Mouse (Mus musculus): ENCODE measurements around the gene Clcn1. TPM values are rescaled to one million over a fixed set of nuclear protein-coding genes. Genes with fewer than 3 reads are reported as not detected.

Clcn1 gene
- 1.5 TPM in 1 of 2 replicates, not detected in the other for total RNA-seq (2015)
- total RNA-seq (2017), result not detected in 2 replicates

DNA sequence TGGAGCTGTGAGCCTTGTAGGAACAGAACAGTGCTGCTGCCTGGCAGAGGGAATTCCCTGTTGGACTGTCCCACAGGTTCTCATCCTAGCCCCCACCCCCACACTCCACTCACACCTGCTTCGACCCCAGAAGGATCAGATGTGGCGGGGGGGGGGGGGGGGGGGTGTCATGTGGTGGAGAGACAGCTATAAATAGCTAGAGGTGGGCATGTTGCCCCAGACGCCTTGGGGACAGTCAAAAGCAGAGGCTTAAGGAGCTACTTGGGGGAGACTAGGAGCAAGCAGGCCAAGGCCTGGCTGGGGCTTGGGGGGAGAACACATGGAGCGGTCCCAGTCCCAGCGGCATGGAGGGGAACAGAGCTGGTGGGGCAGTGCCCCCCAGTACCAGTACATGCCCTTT lies at the start of gene Clcn1:
Clcn1 (plus strand) TSS at position 238 of the 400 bp plus-strand sequence.
- ATAC-seq (ENCODE audit: poor library complexity, severe bottlenecking), result no peak

GRCm38 (mm10) chr6:42237276-42237805 lies 49.1 kb upstream of the Clcn1 start:
- no peak for ATAC-seq (ENCODE audit: poor library complexity, severe bottlenecking)

- no peak for ATAC-seq (ENCODE audit: poor library complexity, severe bottlenecking)
Measured at GRCm38 (mm10) chr6:42241311-42242045, 45.0 kb upstream of the Clcn1 start.

DNA sequence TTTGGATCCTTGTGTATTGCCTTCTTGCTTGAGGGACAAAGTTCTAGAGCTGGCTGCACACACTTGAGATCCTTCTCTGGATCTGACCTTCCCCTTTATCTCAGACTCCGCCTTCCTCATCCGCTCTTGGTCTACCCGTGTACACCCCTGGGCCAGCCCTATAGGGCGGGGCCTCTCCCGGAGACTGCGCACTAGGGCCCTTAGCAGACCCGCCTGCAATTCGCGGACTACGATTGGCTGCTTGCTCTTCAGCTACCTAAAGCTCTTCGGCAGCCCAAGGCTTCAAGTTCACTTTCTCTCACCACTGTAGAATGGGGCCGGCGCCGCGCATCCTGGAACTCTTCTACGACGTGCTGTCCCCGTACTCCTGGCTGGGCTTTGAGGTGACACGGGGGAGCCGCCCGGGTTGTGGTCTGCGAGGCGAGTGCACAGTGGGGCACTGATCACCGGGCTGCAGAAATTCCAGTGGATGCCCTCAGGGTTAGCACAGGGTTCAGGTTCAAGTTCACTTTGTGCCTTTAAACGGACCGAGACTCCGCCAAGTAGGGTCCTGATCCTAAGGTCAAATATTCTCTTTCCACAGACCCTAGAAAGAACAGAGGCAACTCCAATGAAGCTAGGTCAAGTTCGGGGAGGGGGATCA lies 40.7 kb upstream of the Clcn1 start, which contains the start of gene Gstk1:
Gstk1 (plus strand) TSS at position 225 of the 643 bp plus-strand sequence.
- ATAC-seq (ENCODE audit: poor library complexity, severe bottlenecking), result peak; percentile 99

- no peak for ATAC-seq (ENCODE audit: poor library complexity, severe bottlenecking)
Measured at GRCm38 (mm10) chr6:42247173-42247572, 39.3 kb upstream of the Clcn1 start.

GRCm38 (mm10) chr6:42247981-42248380 lies 38.5 kb upstream of the Clcn1 start:
- no peak for ATAC-seq (ENCODE audit: poor library complexity, severe bottlenecking)

- ATAC-seq (ENCODE audit: poor library complexity, severe bottlenecking), result no peak
Measured at GRCm38 (mm10) chr6:42251791-42252190, 34.7 kb upstream of the Clcn1 start.

DNA sequence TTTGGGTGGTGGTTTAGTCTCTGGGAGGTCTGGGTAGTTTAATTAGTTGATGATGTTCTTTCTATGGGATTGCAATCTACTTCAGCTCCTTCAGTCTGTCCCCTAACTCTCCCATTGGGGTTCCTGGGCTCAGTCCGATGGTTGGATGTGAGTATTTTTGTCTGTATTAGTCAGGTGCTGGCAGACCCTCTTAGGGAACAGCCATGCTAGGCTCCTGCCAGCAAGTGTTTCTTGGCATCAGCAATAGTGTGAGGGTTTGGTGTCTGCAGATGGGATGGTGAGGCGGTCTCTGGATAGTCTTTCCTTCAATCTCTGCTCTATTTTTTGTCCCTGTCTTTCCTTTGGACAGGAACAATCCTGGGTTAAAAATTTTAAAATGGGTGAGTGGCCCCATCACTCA lies 33.4 kb upstream of the Clcn1 start:
- ATAC-seq (ENCODE audit: poor library complexity, severe bottlenecking), result no peak

DNA sequence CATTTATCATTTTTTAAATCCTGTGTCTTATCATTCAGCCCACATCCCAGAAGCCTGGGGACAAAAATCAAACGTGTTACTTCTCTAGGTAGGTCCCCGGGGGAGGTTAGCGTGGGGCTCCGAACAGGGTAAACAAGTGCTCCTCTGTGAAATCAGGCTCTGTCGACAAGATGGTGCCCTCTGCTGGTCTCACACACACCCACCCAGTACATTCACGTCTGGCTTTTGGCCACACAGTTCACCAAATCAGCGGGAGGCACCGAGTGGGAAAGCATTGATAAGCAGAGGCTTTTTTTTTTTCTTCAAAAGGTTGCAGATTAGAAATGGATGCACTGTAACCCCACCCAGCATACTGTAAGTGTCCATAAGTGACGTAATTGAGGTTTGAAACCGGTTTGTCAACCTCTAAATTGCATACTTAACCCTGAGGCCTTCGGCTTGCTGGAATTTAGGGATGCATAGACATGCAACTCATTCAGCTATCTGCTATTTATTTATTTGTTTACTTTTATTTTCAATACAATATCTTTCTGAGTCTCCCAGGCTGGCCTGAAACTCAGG lies 29.1 kb upstream of the Clcn1 start:
- ATAC-seq (ENCODE audit: poor library complexity, severe bottlenecking), result peak; percentile 93

- no peak for ATAC-seq (ENCODE audit: poor library complexity, severe bottlenecking)
Measured at GRCm38 (mm10) chr6:42260430-42260829, 26.1 kb upstream of the Clcn1 start.

- no peak for ATAC-seq (ENCODE audit: poor library complexity, severe bottlenecking)
Measured at GRCm38 (mm10) chr6:42261524-42262170, 24.8 kb upstream of the Clcn1 start, which contains the start of gene Tmem139. TSS of gene Tmem139 (plus strand) at chr6:42261970.

DNA sequence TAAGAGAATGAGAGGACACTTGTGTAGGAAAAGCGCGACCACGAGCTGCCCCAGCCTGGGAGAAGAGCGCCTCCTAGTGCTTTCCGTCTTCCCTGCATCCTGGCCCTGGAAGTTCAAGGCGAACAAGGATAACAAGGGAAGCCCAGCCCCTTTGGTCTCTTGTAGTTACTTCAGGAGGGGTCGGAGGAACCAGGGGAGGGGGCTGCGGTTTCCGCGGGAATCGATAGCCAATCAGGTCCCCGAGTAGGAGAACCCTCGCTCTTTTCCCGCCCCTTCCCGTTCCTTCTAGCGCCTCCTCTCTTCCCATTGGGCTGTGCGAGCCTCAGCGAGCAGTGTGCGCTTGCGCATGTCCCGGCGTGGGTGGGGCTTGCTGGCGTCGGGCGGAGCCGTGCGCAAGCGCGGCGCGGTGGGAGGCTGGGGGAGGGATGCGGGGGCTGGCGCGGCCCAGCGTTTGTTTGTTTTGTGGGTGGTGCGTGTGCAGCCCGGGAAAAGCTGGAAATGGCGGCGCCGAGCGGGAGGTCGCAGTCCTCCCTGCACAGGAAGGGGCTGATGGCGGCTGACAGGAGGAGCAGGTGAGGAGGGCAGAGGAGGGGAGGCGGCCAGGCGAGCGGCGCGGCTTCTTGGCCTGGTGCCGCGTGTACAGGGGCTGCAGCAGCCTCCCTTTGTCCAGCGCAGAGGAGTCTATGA lies 21.7 kb upstream of the Clcn1 start, which contains the start of gene Casp2:
Casp2 (plus strand) TSS at position 360 of the 687 bp plus-strand sequence.
- peak; percentile 90 for ATAC-seq (ENCODE audit: poor library complexity, severe bottlenecking)

GRCm38 (mm10) chr6:42265391-42266330 lies 20.8 kb upstream of the Clcn1 start:
- ATAC-seq (ENCODE audit: poor library complexity, severe bottlenecking), result peak; percentile 52

GRCm38 (mm10) chr6:42270817-42271216 lies 15.7 kb upstream of the Clcn1 start:
- ATAC-seq (ENCODE audit: poor library complexity, severe bottlenecking), result no peak

GRCm38 (mm10) chr6:42276151-42276550 lies 10.3 kb upstream of the Clcn1 start:
- no peak for ATAC-seq (ENCODE audit: poor library complexity, severe bottlenecking)

GRCm38 (mm10) chr6:42282865-42283528 lies 3.5 kb upstream of the Clcn1 start:
- 0 out of 2 replicates have a peak, but pooled peaks have one; percentile 27 for ATAC-seq (ENCODE audit: poor library complexity, severe bottlenecking)

DNA sequence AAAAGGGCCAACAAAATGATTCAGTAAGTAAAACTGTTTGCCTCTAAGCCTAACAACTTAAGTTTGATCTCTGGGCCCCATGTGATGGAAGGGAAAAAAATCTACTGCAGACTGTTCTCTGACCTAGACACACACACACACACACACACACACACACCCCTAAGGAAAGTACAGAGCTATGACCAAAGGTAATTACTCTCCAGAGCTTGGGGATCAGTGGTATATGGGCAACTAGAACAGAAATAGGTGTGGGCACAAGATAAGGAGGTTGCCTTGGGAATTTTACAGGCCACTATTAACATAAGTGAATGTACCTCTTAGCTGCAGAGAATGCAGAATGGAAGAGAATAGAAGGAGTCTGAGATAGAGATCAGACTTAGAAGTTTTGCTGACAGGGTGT lies 1.1 kb downstream of the Clcn1 start:
- no peak for ATAC-seq (ENCODE audit: poor library complexity, severe bottlenecking)

DNA sequence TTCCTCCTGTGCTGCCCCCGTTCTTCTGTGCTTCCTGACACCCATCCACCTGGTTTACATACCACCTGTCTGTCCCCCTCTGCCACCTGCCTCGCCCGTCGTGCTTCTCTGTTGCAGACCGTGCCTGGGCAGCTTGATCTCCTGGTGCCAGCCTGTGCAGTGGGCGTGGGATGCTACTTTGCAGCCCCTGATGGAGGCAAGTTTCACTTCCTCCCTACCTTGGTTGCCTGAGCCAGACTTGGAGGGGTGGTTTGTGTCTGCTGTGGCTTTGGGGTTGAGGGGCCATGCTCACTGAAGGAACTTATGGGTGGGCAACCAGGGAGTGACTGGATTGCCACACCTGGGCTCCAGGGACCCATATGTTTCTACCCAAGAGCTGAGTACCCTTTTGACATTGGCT lies 6.8 kb downstream of the Clcn1 start:
- peak; percentile 85 for ATAC-seq (ENCODE audit: poor library complexity, severe bottlenecking)

All from megakaryocyte, adult 5-6 weeks (primary cell).